Mouse (Mus musculus) intestine, postnatal 0 days (tissue): ENCODE measurements around the gene Olig1. TPM values are rescaled to one million over a fixed set of nuclear protein-coding genes. Genes with fewer than 3 reads are reported as not detected.

ENCODE experiments used
- ATAC-seq: fragments of 200-750 bp; cut with Nextera tagmentation; 2 replicates; pipeline ENCODE4 v1.8.0; 2017; ENCODE audit warnings: mild to moderate bottlenecking, moderate TSS enrichment, moderate library complexity
- H3K27ac ChIP-seq: fragments of 300-500 bp; sonication (generic); 2 replicates; pipeline ENCODE4 v1.5.1; 2014; ENCODE audit warnings: mild to moderate bottlenecking, low read depth, low read length, moderate library complexity
- H3K27me3 ChIP-seq: fragments of 300-500 bp; sonication (generic); replicated peaks from 2 replicates; pipeline ENCODE4 v1.6.1; 2014; ENCODE audit warnings: low read length, mixed read lengths; ENCODE audit not compliant: control insufficient read depth, insufficient read depth
- H3K36me3 ChIP-seq: fragments of 300-500 bp; sonication (generic); 2 replicates; pipeline ENCODE4 v1.6.1; 2014; ENCODE audit warnings: mild to moderate bottlenecking, moderate library complexity; ENCODE audit not compliant: control insufficient read depth, insufficient read depth
- H3K4me1 ChIP-seq: fragments of 300-500 bp; sonication (generic); replicated peaks from 2 replicates; pipeline ENCODE4 v1.6.1; 2014; ENCODE audit warnings: antibody characterized with exemption, low read length, mixed read lengths; ENCODE audit not compliant: control insufficient read depth, insufficient read depth
- H3K4me2 ChIP-seq: fragments of 300-500 bp; sonication (generic); replicated peaks from 2 replicates; pipeline ENCODE4 v1.6.1; 2014; ENCODE audit warnings: low read depth, mild to moderate bottlenecking, moderate library complexity
- H3K4me3 ChIP-seq: fragments of 300-500 bp; sonication (generic); 2 replicates; pipeline ENCODE4 v1.5.1; 2014; ENCODE audit warnings: low read depth, low read length
- H3K9ac ChIP-seq: fragments of 300-500 bp; sonication (generic); 2 replicates; pipeline ENCODE4 v1.6.1; 2014; ENCODE audit warnings: mild to moderate bottlenecking, low read depth, low read length
- H3K9me3 ChIP-seq: fragments of 300-500 bp; sonication (generic); 2 replicates; pipeline ENCODE4 v1.6.1; 2016; ENCODE audit warnings: mixed run types; ENCODE audit not compliant: control insufficient read depth
- CTCF ChIP-seq: sonication (generic); IDR thresholded peaks from 2 replicates; pipeline ENCODE4 v1.5.1; 2016; ENCODE audit warnings: low read depth, mild to moderate bottlenecking, control low read depth, antibody characterized with exemption, moderate library complexity
- WGBS: fragments of 180-500 bp; shearing (Covaris S2); extraction: QIAGEN DNeasy Blood & Tissue Kit; methylation state at CpG from one replicate; pipeline ENCODE4 v1.1.7; 2014; 5-methylcytosine and 5-hydroxymethylcytosine counted together
- polyA plus RNA-seq: library from polyadenylated mRNA; unstranded; fragments of >200 nt; fragmentation: Nextera tagmentation; extraction: Ambion mirVana; gene quantifications from 2 replicates; pipeline ENCODE4 v1.2.1, GENCODE M21; 2015

Olig1 gene
- polyA plus RNA-seq, 1 experiment from 2014 or later = not detected

DNA sequence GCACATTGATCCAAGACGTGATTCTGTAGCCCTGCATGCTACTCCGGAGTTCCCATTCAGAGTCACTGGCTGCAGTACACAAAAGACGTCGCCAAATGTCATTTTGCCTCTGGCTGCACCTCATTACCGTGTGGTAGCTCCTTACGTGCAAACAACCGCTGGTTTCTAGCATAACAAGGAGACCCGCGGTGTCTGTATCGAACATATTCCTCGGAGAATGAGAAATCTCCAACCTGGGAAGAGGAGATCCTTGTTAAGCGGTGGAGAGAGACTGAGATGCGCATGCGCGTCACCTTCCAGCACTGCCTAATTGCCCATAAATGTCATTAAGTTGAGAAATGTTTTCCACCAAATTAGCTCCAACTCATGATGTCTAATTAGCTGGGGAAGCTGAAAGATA, 51.0 kb downstream of the Olig1 start:
- H3K9ac ChIP-seq = no peak overlapping the region
- H3K9me3 ChIP-seq = no peaks in the 10 kb centered on the region
- H3K27me3 ChIP-seq = no peaks in the 10 kb centered on the region; the same call in 1 of the 2 replicates
- no peaks in the 10 kb centered on the region for H3K36me3 ChIP-seq
- no peak overlapping the region for H3K4me3 ChIP-seq
- WGBS = 69% methylated on average over 15 of the region's 15 CpGs
- no peak for TF ChIP-seq CTCF
- no peak overlapping the region for H3K4me2 ChIP-seq
- H3K4me1 ChIP-seq = no peaks in the 10 kb centered on the region
- no peak for ATAC-seq
- H3K27ac ChIP-seq = no peak overlapping the region

Other genes with a start within 250 kb of the Olig1 start
- gene Paxbp1, start 225.2 kb upstream of the Olig1 start, polyA plus RNA-seq = 17.3 and 19.1 TPM in 2 replicates
- 0.34 and 0.44 TPM in 2 replicates for gene 4932438H23Rik, start 174.7 kb upstream of the Olig1 start, polyA plus RNA-seq
- not detected in 2 replicates for gene Olig2, start 44.3 kb upstream of the Olig1 start, polyA plus RNA-seq
- gene Ifnar2, start 103.0 kb downstream of the Olig1 start, polyA plus RNA-seq = 68.4 and 75.5 TPM in 2 replicates
- gene Gm21970, start 121.9 kb downstream of the Olig1 start, polyA plus RNA-seq = not detected in 2 replicates
- 123 and 124 TPM in 2 replicates for gene Il10rb, start 136.4 kb downstream of the Olig1 start, polyA plus RNA-seq
- 18.2 and 21.6 TPM in 2 replicates for gene Ifnar1, start 215.5 kb downstream of the Olig1 start, polyA plus RNA-seq